Mouse (Mus musculus) heart, adult 8-10 months (tissue): ENCODE results near the gene Rtl9. TPM values are rescaled to one million over a fixed set of nuclear protein-coding genes. Genes with fewer than 3 reads are reported as not detected.

Source experiments
- DNase-seq: peaks from one replicate; pipeline ENCODE4 v3.0.0; 2022; ENCODE audit warnings: low spot score
- total RNA-seq, 4 experiments: library from RNA; stranded (reverse); gene quantifications; 2 replicates each; pipeline ENCODE4 v1.2.4; 2022

Rtl9 gene
- total RNA-seq, result under 1 TPM in 3 of 4 experiments, not detected in 1; 0.09 to 0.17 (median 0.16) TPM

- no peak for DNase-seq
Observed at GRCm38 (mm10) chrX:143099044-143099754, at the start of gene Rtl9. Rtl9 (plus strand) TSS chrX:143099594.

GRCm38 (mm10) chrX:143051478-143051877, 47.9 kb upstream of the Rtl9 start:
- peak; percentile 54 for DNase-seq

- no peak for DNase-seq
Observed at GRCm38 (mm10) chrX:143051921-143052320, 47.5 kb upstream of the Rtl9 start.

GRCm38 (mm10) chrX:143058829-143059228, 40.6 kb upstream of the Rtl9 start:
- peak; percentile 46 for DNase-seq

- DNase-seq, result no peak
Observed at GRCm38 (mm10) chrX:143062641-143063355, 36.6 kb upstream of the Rtl9 start.

- no peak for DNase-seq
Observed at GRCm38 (mm10) chrX:143063780-143064179, 35.6 kb upstream of the Rtl9 start.

GRCm38 (mm10) chrX:143064288-143064687, 35.1 kb upstream of the Rtl9 start:
- no peak for DNase-seq

GRCm38 (mm10) chrX:143066320-143067114, 32.9 kb upstream of the Rtl9 start:
- DNase-seq, result no peak

GRCm38 (mm10) chrX:143067115-143067514, 32.3 kb upstream of the Rtl9 start:
- DNase-seq, result no peak

GRCm38 (mm10) chrX:143067576-143067975, 31.8 kb upstream of the Rtl9 start:
- no peak for DNase-seq

GRCm38 (mm10) chrX:143080458-143081336, 18.7 kb upstream of the Rtl9 start:
- DNase-seq, result peak; percentile 12

GRCm38 (mm10) chrX:143082732-143083131, 16.7 kb upstream of the Rtl9 start:
- no peak for DNase-seq

GRCm38 (mm10) chrX:143088225-143088624, 11.2 kb upstream of the Rtl9 start:
- no peak for DNase-seq

- no peak for DNase-seq
Observed at GRCm38 (mm10) chrX:143090904-143091588, 8.3 kb upstream of the Rtl9 start.

- DNase-seq, result no peak
Observed at GRCm38 (mm10) chrX:143097551-143097950, 1.8 kb upstream of the Rtl9 start.

- no peak for DNase-seq
Observed at GRCm38 (mm10) chrX:143103146-143103545, 3.8 kb downstream of the Rtl9 start.

GRCm38 (mm10) chrX:143105866-143106265, 6.5 kb downstream of the Rtl9 start:
- DNase-seq, result no peak

GRCm38 (mm10) chrX:143112546-143112945, 13.2 kb downstream of the Rtl9 start:
- no peak for DNase-seq
